Mouse (Mus musculus) adrenal gland, postnatal 4 days (tissue): ENCODE measurements around the gene Rybp. TPM values are rescaled to one million over a fixed set of nuclear protein-coding genes. Genes with fewer than 3 reads are reported as not detected.

ENCODE experiments used
- DNase-seq, 2 experiments: peaks; one replicate each; pipeline ENCODE4 v3.0.0; 2021 to 2022; ENCODE audit warnings: low spot score in 2 of 2, mixed read lengths in 2 of 2
- total RNA-seq, 2 experiments: library from RNA; stranded (reverse); gene quantifications; 2 replicates each; pipeline ENCODE4 v1.2.3; 2021

Rybp gene
- total RNA-seq, 2 experiments from 2014 or later: 34.1 to 34.7 TPM

GRCm38 (mm10) chr6:100190803-100191559 lies 96.3 kb downstream of the Rybp start:
- no peak for DNase-seq

- no peak for DNase-seq
Measured at GRCm38 (mm10) chr6:100190310-100190709, 97.0 kb downstream of the Rybp start.

- no peak for DNase-seq
Measured at GRCm38 (mm10) chr6:100188883-100189743, 98.2 kb downstream of the Rybp start.

GRCm38 (mm10) chr6:100187821-100188220 lies 99.5 kb downstream of the Rybp start:
- no peak for DNase-seq

GRCm38 (mm10) chr6:100186789-100187188 lies 100.5 kb downstream of the Rybp start:
- DNase-seq: no peak

GRCm38 (mm10) chr6:100185524-100185923 lies 101.8 kb downstream of the Rybp start:
- DNase-seq: no peak

- DNase-seq: no peak
Measured at GRCm38 (mm10) chr6:100183344-100183743, 103.9 kb downstream of the Rybp start.

- DNase-seq: no peak
Measured at GRCm38 (mm10) chr6:100180883-100181262, 106.4 kb downstream of the Rybp start.

GRCm38 (mm10) chr6:100180213-100180882 lies 106.9 kb downstream of the Rybp start:
- no peak for DNase-seq

- DNase-seq: no peak
Measured at GRCm38 (mm10) chr6:100178830-100179229, 108.5 kb downstream of the Rybp start.
